Comparison of ENCODE assay signal across 8 mouse cellular contexts in the genomic region with DNA sequence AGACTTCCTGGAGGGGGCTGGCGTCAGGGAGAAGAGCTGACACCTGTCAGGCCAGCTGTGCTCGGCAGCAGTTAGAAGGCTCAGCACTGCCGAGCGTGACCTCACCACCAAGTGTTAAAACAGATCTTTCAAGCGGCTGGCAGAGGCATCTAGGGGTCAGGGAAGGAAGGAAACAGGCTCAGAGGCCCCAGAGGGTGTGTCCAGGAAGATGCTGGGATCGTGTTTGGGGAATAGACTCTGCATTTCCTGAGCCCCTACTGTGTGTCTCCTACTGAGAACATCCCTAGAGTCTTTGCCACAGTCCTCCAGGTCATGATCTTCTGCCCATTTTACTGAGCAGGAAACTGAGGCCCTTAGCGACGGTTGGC. TPM values are rescaled to one million over a fixed set of nuclear protein-coding genes. Genes with fewer than 3 reads are reported as not detected.
A peak's percentile ranks its signal among the peaks of the same experiment; 100 is the strongest.
DNase-seq lines count a peak whose midpoint lies in the region; ATAC-seq and TF ChIP-seq lines count a peak whose summit lies in the region.

No protein-coding gene starts in this region.

- H3K36me3 ChIP-seq in liver, postnatal 0 days (replicated peaks; ENCODE audit: insufficient read depth, low read length) = peaks cover 30% of the 10 kb centered on the region

- peak overlapping the region; percentile 90 for H3K4me2 ChIP-seq in liver, postnatal 0 days (ENCODE audit: low read depth, low read length)

- no peak overlapping the region for H3K4me3 ChIP-seq in gastrocnemius, adult 2 months
- no peak overlapping the region for H3K4me3 ChIP-seq in brown adipose tissue, adult 24 weeks (ENCODE audit: insufficient read depth, low read depth, low read length)
- peak overlapping the region; percentile 33; the same call in 1 of the 2 replicates for H3K4me3 ChIP-seq in liver, postnatal 0 days (ENCODE audit: low read depth, low read length)

- H3K9ac ChIP-seq in liver, postnatal 0 days (replicated peaks) = peak overlapping the region; percentile 96

- H3K27ac ChIP-seq in gastrocnemius, adult 2 months = peak overlapping the region; percentile 58
- peak overlapping the region; percentile 80 for H3K27ac ChIP-seq in brown adipose tissue, adult 24 weeks (replicated peaks; ENCODE audit: low read depth, low read length)
- peak overlapping the region; percentile 98 for H3K27ac ChIP-seq in liver, postnatal 0 days (ENCODE audit: low read depth)

- TF ChIP-seq EP300 in liver, postnatal 0 days (IDR thresholded peaks at IDR 0.05; ENCODE audit: low read depth) = no peak

- ATAC-seq in liver, postnatal 0 days = no peak

- 31% methylated on average over 8 of the region's 8 CpGs for WGBS in liver, postnatal 0 days (ENCODE audit: insufficient replicate concordance)

- no peaks in the 10 kb centered on the region for H3K9me3 ChIP-seq in liver, postnatal 0 days (ENCODE audit: low read length)

- H3K4me1 ChIP-seq in brown adipose tissue, adult 24 weeks (ENCODE audit: control insufficient read depth, insufficient read depth, insufficient read length, low read length) = peaks cover 47% of the 10 kb centered on the region
- H3K4me1 ChIP-seq in liver, postnatal 0 days (ENCODE audit: insufficient read depth) = peaks cover 76% of the 10 kb centered on the region

- TF ChIP-seq CTCF in gastrocnemius, adult 2 months (IDR thresholded peaks at IDR 0.05) = no peak
- TF ChIP-seq CTCF in liver, postnatal 0 days (IDR thresholded peaks at IDR 0.05; ENCODE audit: low read depth) = no peak

- intact Hi-C loops in gastrocnemius, adult 2 months (cut with DNase I) = no loop called here
- intact Hi-C loops in heart, postnatal 36 days (cut with DNase I) = no loop called here

- H3K27me3 ChIP-seq in liver, postnatal 0 days (ENCODE audit: insufficient read depth, low read length) = no peaks in the 10 kb centered on the region

- no peak for DNase-seq in gastrocnemius, adult 2 months
- DNase-seq in gastrocnemius, adult 18-20 months (ENCODE audit: low spot score) = no peak
- DNase-seq in heart, postnatal 36 days = peak; percentile 31 to 51
- DNase-seq in liver, postnatal 0 days = peak; percentile 71
- no peak for DNase-seq in cerebellum, adult 9-10 months
- no peak for DNase-seq in cerebellum, adult 18-20 months
- DNase-seq in left cerebral cortex, adult 11 months (ENCODE audit: low spot score) = no peak

RNA-seq across cellular contexts. Expression of a gene that starts 5.0 kb away (rescaled TPM):
- total RNA-seq in gastrocnemius, adult 2 months (2021) = 1 to 10 TPM in 1 of 2 experiments, under 1 TPM in 1; 0.48 to 1.1 TPM
- total RNA-seq in gastrocnemius, adult 18-20 months (2021) = under 1 TPM; 0.73 to 0.76 TPM
- polyA plus RNA-seq in brown adipose tissue, adult 24 weeks (2012; ENCODE audit: insufficient read depth, insufficient read length, missing spikeins) = 2.9 and 6.4 TPM in 2 replicates
- 1 to 10 TPM; 1.4 to 2.1 TPM for total RNA-seq in heart, postnatal 36 days (2021)
- 48.6 and 50.2 TPM in 2 replicates for polyA plus RNA-seq in liver, postnatal 0 days (2015; fragmentation: Nextera tagmentation; extraction: Ambion mirVana)

RNA-seq across cellular contexts. Expression of a gene that starts 28.9 kb away (rescaled TPM):
- 1 to 10 TPM; 1.5 to 2.5 TPM for total RNA-seq in gastrocnemius, adult 2 months (2021)
- total RNA-seq in gastrocnemius, adult 18-20 months (2021) = 1 to 10 TPM; 1.4 to 1.5 TPM
- 1.0 and 1.2 TPM in 2 replicates for polyA plus RNA-seq in brown adipose tissue, adult 24 weeks (2012; ENCODE audit: insufficient read depth, insufficient read length, missing spikeins)
- total RNA-seq in heart, postnatal 36 days (2021) = 10 to 100 TPM in 1 of 2 experiments, 1 to 10 TPM in 1; 9.4 to 11.7 TPM
- polyA plus RNA-seq in liver, postnatal 0 days (2015; fragmentation: Nextera tagmentation; extraction: Ambion mirVana) = 4.5 and 4.8 TPM in 2 replicates

RNA-seq across cellular contexts. Expression of a gene that starts 33.9 kb away (rescaled TPM):
- total RNA-seq in gastrocnemius, adult 2 months (2021) = 10 to 100 TPM; 11.3 to 21.9 TPM
- total RNA-seq in gastrocnemius, adult 18-20 months (2021) = 10 to 100 TPM; 13.7 to 24.1 TPM
- 75.0 and 78.1 TPM in 2 replicates for polyA plus RNA-seq in brown adipose tissue, adult 24 weeks (2012; ENCODE audit: insufficient read depth, insufficient read length, missing spikeins)
- total RNA-seq in heart, postnatal 36 days (2021) = 10 to 100 TPM; 58.1 to 63.9 TPM
- polyA plus RNA-seq in liver, postnatal 0 days (2015; fragmentation: Nextera tagmentation; extraction: Ambion mirVana) = 77.3 and 79.1 TPM in 2 replicates

Comparison
In these comparisons a context has a peak if more than half of its experiments do, and no peak if none do; other contexts are left out.
1. DNase-seq: peak in heart, postnatal 36 days (2 of 2) and liver, postnatal 0 days (single experiment); none in gastrocnemius, adult 2 months (single experiment), gastrocnemius, adult 18-20 months (single experiment), cerebellum, adult 9-10 months (single experiment), cerebellum, adult 18-20 months (0 of 2) and left cerebral cortex, adult 11 months (single experiment).
2. Peak in every context shown above with its lines, with median percentiles within 50 percentile points of each other: H3K27ac ChIP-seq.